Mouse (Mus musculus) layer of hippocampus, adult 9-11 months (tissue): Measurements from ENCODE around the gene Rep15.

Source experiments
- DNase-seq: peaks from one replicate; pipeline ENCODE4 v3.0.0; 2022

The Rep15 gene

GRCm38 (mm10) chr6:147030096-147030885, 2.1 kb upstream of the Rep15 start:
- no peak for DNase-seq

- peak; percentile 90 for DNase-seq
Measured at GRCm38 (mm10) chr6:147042291-147043290, 10.2 kb downstream of the Rep15 start, which contains the start of gene Mrps35. Gene Mrps35 (plus strand): TSS chr6:147042764.

GRCm38 (mm10) chr6:147043633-147044032, 11.2 kb downstream of the Rep15 start:
- no peak for DNase-seq

- DNase-seq, result no peak
Measured at GRCm38 (mm10) chr6:147049239-147049805, 16.9 kb downstream of the Rep15 start.

DNA sequence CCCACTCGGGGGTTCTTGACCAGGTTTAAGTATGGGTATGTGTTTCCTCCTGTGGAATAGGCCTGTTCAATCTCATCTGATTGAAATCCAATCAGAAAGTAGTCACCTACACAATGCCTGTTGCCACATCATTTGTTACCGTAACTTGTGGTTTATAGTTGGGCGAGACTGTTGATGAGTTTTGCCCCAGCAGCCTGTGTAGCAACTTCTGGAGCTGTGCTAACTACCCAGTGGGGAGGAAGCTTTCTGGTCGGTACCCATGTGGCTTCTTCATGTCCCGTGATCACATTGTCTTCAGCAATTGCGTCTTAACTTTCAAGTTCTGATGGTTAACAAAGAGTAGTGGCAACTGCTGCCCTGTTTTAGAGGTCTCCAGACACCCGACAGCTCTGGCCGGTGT, 19.3 kb downstream of the Rep15 start:
- no peak for DNase-seq

DNA sequence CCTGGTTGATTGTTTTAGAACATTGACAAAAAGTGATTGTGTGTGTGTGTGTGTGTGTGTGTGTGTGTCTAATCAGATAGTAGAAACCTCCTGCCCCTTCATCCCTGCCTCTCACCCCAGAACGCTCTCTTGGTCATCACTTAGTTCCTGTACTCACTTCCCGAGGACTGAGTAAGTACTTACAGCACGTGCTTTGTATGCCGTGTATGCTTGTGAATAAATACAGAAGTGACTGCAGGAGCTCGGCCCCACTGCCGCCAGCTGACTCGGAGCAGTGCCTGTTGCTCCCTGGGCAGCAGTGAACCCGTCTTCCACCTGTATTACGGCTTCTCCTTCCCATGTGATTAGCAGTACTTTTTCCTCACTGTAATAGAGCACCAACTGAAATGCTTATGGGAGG, 20.1 kb downstream of the Rep15 start:
- DNase-seq, result no peak

- DNase-seq, result no peak
Measured at GRCm38 (mm10) chr6:147053785-147054646, 21.6 kb downstream of the Rep15 start.

DNA sequence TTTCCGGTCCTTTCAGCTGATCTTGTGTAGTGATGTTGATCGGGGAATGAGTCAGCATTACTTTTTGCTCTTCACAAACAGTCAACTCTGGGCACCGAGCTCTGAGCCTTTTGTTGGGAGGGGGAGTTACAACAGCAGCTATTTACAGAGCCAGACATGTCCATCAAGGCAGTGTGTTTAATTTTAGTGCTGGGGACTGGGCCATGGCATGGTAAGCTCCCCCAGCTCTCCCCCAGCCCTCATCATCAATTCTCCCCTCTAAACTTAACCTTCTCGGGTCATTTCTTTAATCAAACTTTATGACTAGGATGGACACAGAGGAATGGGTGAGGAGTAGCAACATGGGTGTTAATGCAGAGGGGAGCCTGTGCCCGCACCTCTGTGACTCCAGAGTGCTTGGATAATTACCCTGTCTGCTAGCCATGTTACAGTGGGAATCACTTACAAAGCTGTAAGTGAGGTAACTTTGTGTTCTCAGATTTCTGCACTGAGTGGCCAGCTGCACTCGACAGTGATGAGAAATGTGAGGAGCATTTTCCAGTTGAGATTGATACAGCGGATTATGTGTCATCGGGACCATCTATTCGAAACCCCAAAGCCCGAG, 23.1 kb downstream of the Rep15 start:
- DNase-seq, result no peak

DNA sequence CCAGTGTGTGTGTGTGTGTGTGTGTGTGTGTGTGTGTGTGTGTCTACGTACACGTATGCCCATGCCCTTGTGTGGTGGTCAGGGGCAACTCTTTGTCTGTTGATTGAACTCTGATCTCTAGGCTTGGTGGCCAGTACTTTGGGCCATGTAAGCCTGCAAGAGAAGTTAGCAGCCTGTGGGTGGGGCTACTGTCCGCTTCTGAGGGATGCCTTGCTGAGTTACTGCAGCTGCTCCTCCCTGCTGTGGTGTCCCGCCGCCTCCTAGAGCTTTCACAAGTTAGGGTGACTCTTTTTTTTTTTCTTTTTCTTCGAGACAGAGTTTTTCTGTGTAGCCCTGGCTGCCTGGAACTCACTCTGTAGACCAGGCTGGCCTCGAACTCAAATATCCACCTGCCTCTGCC, 26.9 kb downstream of the Rep15 start:
- no peak for DNase-seq

GRCm38 (mm10) chr6:147061630-147062029, 29.2 kb downstream of the Rep15 start:
- DNase-seq, result no peak

GRCm38 (mm10) chr6:147062034-147062433, 29.6 kb downstream of the Rep15 start:
- DNase-seq, result no peak

- DNase-seq, result no peak
Measured at GRCm38 (mm10) chr6:147062694-147063093, 30.3 kb downstream of the Rep15 start.

DNA sequence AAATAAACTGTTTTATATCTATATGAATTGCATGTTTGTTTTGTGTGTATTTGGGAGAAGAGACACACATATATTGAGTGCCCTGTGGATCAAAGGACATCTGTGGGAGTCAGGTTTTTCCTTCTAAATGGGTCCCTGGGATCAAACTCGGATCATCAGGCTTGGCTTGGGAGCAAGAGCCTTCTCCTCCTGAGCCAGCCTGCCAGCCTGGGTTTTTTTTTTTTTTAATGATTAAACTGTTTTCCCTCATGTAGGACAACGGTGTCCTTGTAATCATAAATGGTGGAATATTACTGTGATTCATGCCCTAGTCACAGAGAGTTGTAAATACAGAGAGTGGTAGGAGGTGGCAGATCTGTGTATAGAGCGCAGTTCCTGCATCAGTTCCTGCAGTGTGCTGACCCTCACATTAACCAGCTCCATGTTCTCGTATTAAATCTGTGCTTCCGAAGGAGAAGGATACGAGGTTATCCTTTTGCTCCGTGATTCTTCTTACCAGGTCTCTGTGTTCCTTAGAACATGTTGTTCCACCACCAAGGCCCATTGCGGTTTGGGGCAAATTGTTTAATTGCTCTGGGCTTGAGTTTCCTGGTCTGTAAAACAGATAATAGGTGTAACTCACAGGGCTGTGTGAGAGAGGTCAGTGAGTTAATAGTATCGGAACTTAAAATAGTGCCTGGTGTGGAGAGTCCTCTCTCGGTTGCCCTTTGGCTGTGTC, 32.0 kb downstream of the Rep15 start:
- DNase-seq, result no peak

- DNase-seq, result no peak
Measured at GRCm38 (mm10) chr6:147064944-147065261, 32.5 kb downstream of the Rep15 start.

- no peak for DNase-seq
Measured at GRCm38 (mm10) chr6:147075808-147076387, 43.5 kb downstream of the Rep15 start.

GRCm38 (mm10) chr6:147076878-147077277, 44.5 kb downstream of the Rep15 start:
- no peak for DNase-seq

GRCm38 (mm10) chr6:147079919-147080318, 47.5 kb downstream of the Rep15 start:
- DNase-seq, result no peak
